23 mouse cellular contexts compared by ENCODE assay signal in genomic region chr10:118864976-118865375, GRCm38 (mm10). TPM values are rescaled to one million over a fixed set of nuclear protein-coding genes. Genes with fewer than 3 reads are reported as not detected.
DNase-seq lines count a peak whose midpoint lies in the region; ATAC-seq and TF ChIP-seq lines count a peak whose summit lies in the region.
"Had no signal": no experiment of that assay in that cellular context is flagged by ENCODE, and none has a peak within 500 bp of the region (broad histone marks: within the 10 kb centered on the region; RNA-seq: fewer than 3 reads in every experiment).

No protein-coding gene starts in this region.

- 95% methylated on average over 7 of the region's 7 CpGs for WGBS in forebrain, postnatal 0 days
- 97% methylated on average over 7 of the region's 7 CpGs for WGBS in forebrain, embryonic 10.5 days
- whole genome bisulfite sequencing in hindbrain, embryonic 13.5 days: 96% methylated on average over 7 of the region's 7 CpGs
- WGBS in hindbrain, embryonic 14.5 days: 94% methylated on average over 7 of the region's 7 CpGs
- 78% methylated on average over 7 of the region's 7 CpGs for WGBS in kidney, postnatal 0 days
- 88% methylated on average over 7 of the region's 7 CpGs for WGBS in kidney, embryonic 16.5 days

- ATAC-seq in forebrain, postnatal 0 days: no peak
- no peak for ATAC-seq in hindbrain, embryonic 13.5 days (ENCODE audit: low FRiP score)
- no peak for ATAC-seq in hindbrain, embryonic 14.5 days (ENCODE audit: low FRiP score)
- ATAC-seq in kidney, postnatal 0 days (replicated peaks; ENCODE audit: low FRiP score, low read depth): no peak
- no peak for ATAC-seq in kidney, embryonic 16.5 days (ENCODE audit: low FRiP score, low TSS enrichment)

- H3K4me1 ChIP-seq in forebrain, postnatal 0 days (ENCODE audit: insufficient read depth): peaks cover 19% of the 10 kb centered on the region
- peaks cover 37% of the 10 kb centered on the region for H3K4me1 ChIP-seq in forebrain, embryonic 10.5 days
- peaks cover 35% of the 10 kb centered on the region for H3K4me1 ChIP-seq in hindbrain, embryonic 13.5 days (replicated peaks)
- peaks cover 22% of the 10 kb centered on the region for H3K4me1 ChIP-seq in hindbrain, embryonic 14.5 days (replicated peaks; ENCODE audit: control insufficient read depth, insufficient read depth, low read length)
- peaks cover 5% of the 10 kb centered on the region for H3K4me1 ChIP-seq in kidney, postnatal 0 days (replicated peaks; ENCODE audit: insufficient read depth, low read length)
- peaks cover 33% of the 10 kb centered on the region for H3K4me1 ChIP-seq in kidney, embryonic 16.5 days (ENCODE audit: insufficient read depth, low read length)

- no peak overlapping the region for H3K27ac ChIP-seq in forebrain, postnatal 0 days (ENCODE audit: low read depth, low read length)
- no peak overlapping the region for H3K27ac ChIP-seq in forebrain, embryonic 10.5 days
- no peak overlapping the region for H3K27ac ChIP-seq in hindbrain, embryonic 13.5 days
- H3K27ac ChIP-seq in hindbrain, embryonic 14.5 days: no peak overlapping the region
- H3K27ac ChIP-seq in kidney, postnatal 0 days: no peak overlapping the region
- no peak overlapping the region for H3K27ac ChIP-seq in kidney, embryonic 16.5 days (ENCODE audit: low read length)
- H3K27ac ChIP-seq: embryonic facial prominence, embryonic 12.5 days; forebrain, embryonic 12.5 days; limb, embryonic 15.5 days; liver, embryonic 14.5 days; stomach, embryonic 15.5 days had no signal

- DNase-seq in forebrain, postnatal 0 days: no peak
- no peak for DNase-seq in forebrain, embryonic 10.5 days (ENCODE audit: extremely low spot score, low spot score)
- no peak for DNase-seq in hindbrain, embryonic 14.5 days (ENCODE audit: low spot score)
- peak; percentile 12 for DNase-seq in kidney, postnatal 0 days (ENCODE audit: low spot score)
- peak; percentile 48 to 61 for DNase-seq in kidney, postnatal 36 days
- no peak for DNase-seq in left cerebral cortex, adult 11 months (ENCODE audit: low spot score)
- DNase-seq: adrenal gland, postnatal 10 days; cerebellum, adult 18-20 months; cerebellum, postnatal 25 days; gastrocnemius, postnatal 10 days; left cerebral cortex, postnatal 4 days; lung, embryonic 14.5 days; right cerebral cortex, adult 18-20 months; right cerebral cortex, postnatal 4 days; thymus, postnatal 25 days had no signal

- H3K4me2 ChIP-seq in forebrain, postnatal 0 days (ENCODE audit: low read depth): peak overlapping the region; percentile 8; the same call in 1 of the 2 replicates
- 0 out of 2 replicates have a peak overlapping the region, but pooled peaks have one; percentile 15 for H3K4me2 ChIP-seq in hindbrain, embryonic 13.5 days
- no peak overlapping the region for H3K4me2 ChIP-seq in hindbrain, embryonic 14.5 days (replicated peaks)
- H3K4me2 ChIP-seq in kidney, postnatal 0 days (ENCODE audit: low read length): no peak overlapping the region
- H3K4me2 ChIP-seq in kidney, embryonic 16.5 days (replicated peaks; ENCODE audit: low read depth, low read length): no peak overlapping the region
- H3K4me2 ChIP-seq: embryonic facial prominence, embryonic 12.5 days; forebrain, embryonic 12.5 days; limb, embryonic 15.5 days; lung, embryonic 14.5 days; stomach, embryonic 15.5 days had no signal

- H3K36me3 ChIP-seq in forebrain, postnatal 0 days (ENCODE audit: insufficient read depth): peaks cover 14% of the 10 kb centered on the region
- H3K36me3 ChIP-seq in forebrain, embryonic 10.5 days (replicated peaks): peaks cover 64% of the 10 kb centered on the region
- H3K36me3 ChIP-seq in hindbrain, embryonic 13.5 days: peaks cover 54% of the 10 kb centered on the region
- H3K36me3 ChIP-seq in hindbrain, embryonic 14.5 days (replicated peaks; ENCODE audit: control insufficient read depth, insufficient read depth): peaks cover 33% of the 10 kb centered on the region
- H3K36me3 ChIP-seq in kidney, postnatal 0 days (ENCODE audit: insufficient read depth, low read length): peaks cover 35% of the 10 kb centered on the region
- H3K36me3 ChIP-seq in kidney, embryonic 16.5 days (ENCODE audit: insufficient read depth, low read length): peaks cover 33% of the 10 kb centered on the region

- no peak for TF ChIP-seq CTCF in forebrain, postnatal 0 days (IDR thresholded peaks at IDR 0.05; ENCODE audit: low read depth)
- no peak for TF ChIP-seq CTCF in kidney, postnatal 0 days (IDR thresholded peaks at IDR 0.05; ENCODE audit: low read depth)

- H3K9me3 ChIP-seq in forebrain, postnatal 0 days (ENCODE audit: low read length): peaks cover 9% of the 10 kb centered on the region; the same call in 1 of the 2 replicates
- H3K9me3 ChIP-seq in forebrain, embryonic 10.5 days: peaks cover 31% of the 10 kb centered on the region
- H3K9me3 ChIP-seq in hindbrain, embryonic 13.5 days: peaks cover 8% of the 10 kb centered on the region; the same call in 1 of the 2 replicates
- H3K9me3 ChIP-seq in hindbrain, embryonic 14.5 days (ENCODE audit: control insufficient read depth, low read length): peaks cover 7% of the 10 kb centered on the region
- no peaks in the 10 kb centered on the region; the same call in 1 of the 2 replicates for H3K9me3 ChIP-seq in kidney, postnatal 0 days (replicated peaks; ENCODE audit: low read length)
- peaks cover 11% of the 10 kb centered on the region for H3K9me3 ChIP-seq in kidney, embryonic 16.5 days (ENCODE audit: low read length)
- H3K9me3 ChIP-seq: stomach, embryonic 15.5 days had no signal

- H3K27me3 ChIP-seq in forebrain, postnatal 0 days (ENCODE audit: insufficient read depth, low read length): no peaks in the 10 kb centered on the region
- no peaks in the 10 kb centered on the region for H3K27me3 ChIP-seq in forebrain, embryonic 10.5 days (ENCODE audit: poor library complexity, severe bottlenecking)
- H3K27me3 ChIP-seq in hindbrain, embryonic 13.5 days: no peaks in the 10 kb centered on the region
- H3K27me3 ChIP-seq in hindbrain, embryonic 14.5 days (ENCODE audit: control insufficient read depth, insufficient read depth, low read length): no peaks in the 10 kb centered on the region
- no peaks in the 10 kb centered on the region for H3K27me3 ChIP-seq in kidney, postnatal 0 days (ENCODE audit: insufficient read depth, low read length)
- no peaks in the 10 kb centered on the region for H3K27me3 ChIP-seq in kidney, embryonic 16.5 days (ENCODE audit: insufficient read depth, low read length)
- H3K27me3 ChIP-seq: embryonic facial prominence, embryonic 12.5 days; forebrain, embryonic 12.5 days; limb, embryonic 15.5 days; megakaryocyte, embryonic 14.5 days; stomach, embryonic 15.5 days had no signal

- no peak overlapping the region for H3K9ac ChIP-seq in forebrain, postnatal 0 days
- H3K9ac ChIP-seq in hindbrain, embryonic 13.5 days: no peak overlapping the region
- H3K9ac ChIP-seq in hindbrain, embryonic 14.5 days: no peak overlapping the region
- H3K9ac ChIP-seq in kidney, postnatal 0 days (ENCODE audit: low read depth, low read length): no peak overlapping the region
- no peak overlapping the region for H3K9ac ChIP-seq in kidney, embryonic 16.5 days (replicated peaks; ENCODE audit: low read length)
- H3K9ac ChIP-seq: embryonic facial prominence, embryonic 12.5 days; forebrain, embryonic 12.5 days; limb, embryonic 15.5 days; liver, embryonic 14.5 days; lung, embryonic 14.5 days; stomach, embryonic 15.5 days had no signal

- no peak overlapping the region; the same call in 1 of the 2 replicates for H3K4me3 ChIP-seq in forebrain, postnatal 0 days (ENCODE audit: low read depth, low read length)
- H3K4me3 ChIP-seq in forebrain, embryonic 10.5 days: no peak overlapping the region
- no peak overlapping the region for H3K4me3 ChIP-seq in hindbrain, embryonic 13.5 days
- H3K4me3 ChIP-seq in hindbrain, embryonic 14.5 days (replicated peaks; ENCODE audit: low read length): no peak overlapping the region
- no peak overlapping the region for H3K4me3 ChIP-seq in kidney, postnatal 0 days (replicated peaks; ENCODE audit: low read depth, low read length)
- no peak overlapping the region for H3K4me3 ChIP-seq in kidney, embryonic 16.5 days (ENCODE audit: low read length)
- H3K4me3 ChIP-seq: embryonic facial prominence, embryonic 12.5 days; forebrain, embryonic 12.5 days; limb, embryonic 15.5 days; megakaryocyte, embryonic 14.5 days; stomach, embryonic 15.5 days had no signal

RNA-seq across cellular contexts. Expression of gene Dyrk2, which starts 5.0 kb away (rescaled TPM):
- 52.9 and 57.1 TPM in 2 replicates for total RNA-seq in forebrain, postnatal 0 days (2014; rRNA removed)
- polyA plus RNA-seq in forebrain, postnatal 0 days (2015; fragmentation: Nextera tagmentation; extraction: Ambion mirVana): 9.6 and 11.4 TPM in 2 replicates
- 7.0 and 7.2 TPM in 2 replicates for polyA plus RNA-seq in forebrain, embryonic 10.5 days (2016; fragmentation: Nextera tagmentation; extraction: Ambion mirVana)
- polyA plus RNA-seq in hindbrain, embryonic 13.5 days (2015; fragmentation: Nextera tagmentation; extraction: Ambion mirVana): 9.5 and 10.0 TPM in 2 replicates
- polyA plus RNA-seq in hindbrain, embryonic 14.5 days (2014; fragmentation: Nextera tagmentation; extraction: Ambion mirVana): 14.6 and 16.0 TPM in 2 replicates
- 8.5 TPM in 2 replicates for polyA plus RNA-seq in kidney, postnatal 0 days (2015; fragmentation: Nextera tagmentation; extraction: Ambion mirVana)
- polyA plus RNA-seq in kidney, embryonic 16.5 days (2015; fragmentation: Nextera tagmentation; extraction: Ambion mirVana): 7.6 and 8.4 TPM in 2 replicates

Comparison
In these comparisons a context has a peak if more than half of its experiments do, and no peak if none do; other contexts are left out.
1. H3K4me2 ChIP-seq: peak in forebrain, postnatal 0 days (single experiment) and hindbrain, embryonic 13.5 days (single experiment); none in hindbrain, embryonic 14.5 days (single experiment), kidney, postnatal 0 days (single experiment) and kidney, embryonic 16.5 days (single experiment).
2. DNase-seq: peak in kidney, postnatal 0 days (single experiment) and kidney, postnatal 36 days (2 of 2); none in forebrain, postnatal 0 days (single experiment), forebrain, embryonic 10.5 days (single experiment), hindbrain, embryonic 14.5 days (single experiment) and left cerebral cortex, adult 11 months (single experiment).